Mouse (Mus musculus) myocyte (in vitro differentiated cells): ENCODE data around the gene Tpra1.

Source experiments
- E2F4 ChIP-seq: IDR thresholded peaks from one replicate; pipeline ENCODE4 v1.6.1; 2011; ENCODE audit warnings: mild to moderate bottlenecking, control low read depth, moderate library complexity; ENCODE audit not compliant: insufficient read depth
- MAX ChIP-seq: IDR thresholded peaks from one replicate; pipeline ENCODE4 v1.6.1; 2011; ENCODE audit warnings: low read depth, mild to moderate bottlenecking, control low read depth
- MYOD1 ChIP-seq, 3 experiments: IDR thresholded peaks; one replicate each; pipeline ENCODE4 v1.6.1; 2011; ENCODE audit warnings: control low read depth in 2 of 3, low read depth in 2 of 3, mild to moderate bottlenecking in 2 of 3, moderate library complexity in 1 of 3; ENCODE audit not compliant: insufficient read length in 2 of 3, control insufficient read depth in 1 of 3
- MYOG ChIP-seq, 3 experiments: IDR thresholded peaks; one replicate each; pipeline ENCODE4 v1.6.1; 2011; ENCODE audit warnings: control low read depth in 2 of 3, low read depth in 2 of 3, mild to moderate bottlenecking in 2 of 3; ENCODE audit not compliant: insufficient read length in 2 of 3, control insufficient read depth in 1 of 3, insufficient read depth in 1 of 3
- POLR2A ChIP-seq: IDR thresholded peaks from one replicate; pipeline ENCODE4 v1.6.1; 2011; ENCODE audit warnings: low read depth, mild to moderate bottlenecking, control low read depth, moderate library complexity; ENCODE audit not compliant: insufficient read length
- POLR2AphosphoS2 ChIP-seq: IDR thresholded peaks from one replicate; pipeline ENCODE4 v1.6.1; 2011; ENCODE audit warnings: low read depth, control low read depth; ENCODE audit not compliant: insufficient read length
- SRF ChIP-seq: IDR thresholded peaks from one replicate; pipeline ENCODE4 v1.6.1; 2011; ENCODE audit warnings: low read depth; ENCODE audit not compliant: control insufficient read depth, insufficient read length
- USF1 ChIP-seq: IDR thresholded peaks from one replicate; pipeline ENCODE4 v1.6.1; 2011; ENCODE audit warnings: low read depth, mild to moderate bottlenecking, control low read depth, moderate library complexity

DNA sequence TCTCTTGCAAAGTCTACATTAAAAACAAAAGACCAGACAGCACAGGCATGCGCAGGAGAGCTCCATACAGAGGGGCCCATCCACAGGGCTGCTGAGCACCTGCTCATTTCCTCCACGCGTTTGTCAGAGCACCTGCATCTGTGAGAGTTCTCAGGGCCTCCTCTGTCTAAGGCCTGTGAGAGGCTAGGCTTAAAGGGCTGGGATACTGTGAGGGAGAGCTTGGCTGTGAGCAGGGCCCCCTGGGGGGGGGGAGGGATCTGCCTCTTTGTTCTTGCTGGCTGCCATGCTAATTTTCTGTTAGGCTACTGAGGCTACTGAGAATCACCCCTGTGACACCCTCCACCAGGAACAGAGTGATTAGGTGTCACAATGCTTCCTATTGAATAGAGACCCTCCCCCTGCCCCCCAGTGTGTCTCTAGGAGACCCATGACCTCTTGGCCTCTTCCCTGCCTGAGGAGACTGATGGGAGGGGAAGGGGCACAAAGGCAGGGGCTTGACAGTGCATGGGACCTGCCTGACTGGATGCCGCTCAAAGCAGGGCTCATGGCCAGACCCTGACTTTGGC lies 23.7 kb downstream of the Tpra1 start:
- TF ChIP-seq MYOG (IDR thresholded peaks at IDR 0.05; ENCODE audit: control insufficient read depth in 1 of 3, insufficient read depth in 1 of 3, insufficient read length in 2 of 3, low read depth in 2 of 3): no peak
- no peak for TF ChIP-seq USF1
- TF ChIP-seq POLR2A: no peak
- no peak for TF ChIP-seq MAX
- no peak for TF ChIP-seq SRF
- TF ChIP-seq POLR2AphosphoS2: no peak
- no peak for TF ChIP-seq E2F4
- TF ChIP-seq MYOD1 (IDR thresholded peaks at IDR 0.05; ENCODE audit: control insufficient read depth in 1 of 3, insufficient read length in 2 of 3, low read depth in 2 of 3): no peak
